Mouse (Mus musculus): ENCODE measurements around the gene Rbms1. TPM values are rescaled to one million over a fixed set of nuclear protein-coding genes. Genes with fewer than 3 reads are reported as not detected.

The Rbms1 gene
- polyA plus RNA-seq, 1 experiment from 2014 or later: 39.5 TPM

DNA sequence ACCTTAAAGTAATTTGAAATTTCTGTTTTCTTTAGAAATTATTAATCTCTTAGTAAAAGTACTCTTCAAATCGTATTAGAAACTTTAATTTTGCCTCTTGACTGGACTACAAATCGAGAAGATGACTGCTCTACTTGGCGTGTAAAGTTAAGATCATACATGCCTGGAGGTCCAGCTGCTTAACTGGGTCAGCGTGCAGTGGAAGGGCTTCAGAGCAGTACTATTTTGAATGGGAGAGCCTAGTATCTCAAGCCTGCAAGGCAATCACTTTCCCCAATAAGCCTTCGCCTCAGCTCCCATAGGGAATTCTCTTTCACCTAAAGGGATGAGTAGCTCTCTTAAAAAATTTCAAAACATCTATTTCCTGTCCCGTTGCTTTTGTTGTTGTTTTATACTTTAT is 62.0 kb downstream of the Rbms1 start:
- 88% methylated on average over 6 of the region's 6 CpGs for whole genome bisulfite sequencing

DNA sequence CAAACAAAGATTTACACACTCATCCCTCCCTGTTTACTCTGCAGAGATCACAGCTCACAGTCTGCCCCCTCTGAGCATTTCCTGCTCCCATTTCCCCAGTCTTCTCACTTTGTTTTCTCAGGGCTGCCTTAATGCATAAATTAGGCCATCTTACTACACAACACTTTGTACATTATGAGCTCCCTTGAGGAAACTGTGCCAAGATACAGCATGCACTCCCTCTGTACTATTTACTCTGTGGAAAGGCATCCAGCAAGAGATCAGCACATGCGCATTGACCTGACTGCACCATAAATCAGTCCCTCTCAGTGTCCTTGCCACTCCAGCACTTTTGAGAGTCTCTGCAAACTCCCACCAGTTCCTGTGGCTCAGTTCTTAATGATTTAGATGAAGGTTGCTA is 70.0 kb downstream of the Rbms1 start:
- Histone ChIP-seq H3K27ac (ENCODE audit: low read depth, low read length) (no peak overlapping the region), H3K4me1 (replicated peaks; ENCODE audit: control insufficient read depth, insufficient read depth, low read length) (no peaks in the 10 kb centered on the region), H3K9ac (ENCODE audit: low read length) (no peak overlapping the region), H3K36me3 (ENCODE audit: control insufficient read depth, insufficient read depth, low read length) (no peaks in the 10 kb centered on the region), H3K4me2 (ENCODE audit: low read depth, low read length, severe bottlenecking) (no peak overlapping the region), H3K9me3 (ENCODE audit: control insufficient read depth, low read length) (no peaks in the 10 kb centered on the region), H3K27me3 (ENCODE audit: control insufficient read depth, insufficient read depth, low read length) (no peaks in the 10 kb centered on the region; the same call in 1 of the 2 replicates), H3K4me3 (ENCODE audit: low read depth, low read length) (no peak overlapping the region)
- no peak for ATAC-seq (replicated peaks; ENCODE audit: low FRiP score)
- no peak for DNase-seq (ENCODE audit: low spot score)
- WGBS: 86% methylated on average over 1 of the region's 1 CpGs

More for the DNA sequence above, 62.0 kb downstream of the Rbms1 start:
- no peak overlapping the region for H3K4me3 ChIP-seq (ENCODE audit: low read depth, low read length)
- H3K27me3 ChIP-seq (ENCODE audit: control insufficient read depth, insufficient read depth, low read length): no peaks in the 10 kb centered on the region
- no peaks in the 10 kb centered on the region for H3K36me3 ChIP-seq (ENCODE audit: control insufficient read depth, insufficient read depth, low read length)
- H3K27ac ChIP-seq (ENCODE audit: low read depth, low read length): no peak overlapping the region
- DNase-seq (ENCODE audit: low spot score) (no peak), ATAC-seq (replicated peaks; ENCODE audit: low FRiP score) (no peak)
- H3K9ac ChIP-seq (ENCODE audit: low read length): no peak overlapping the region
- no peak overlapping the region for H3K4me2 ChIP-seq (ENCODE audit: low read depth, low read length, severe bottlenecking)
- no peaks in the 10 kb centered on the region for H3K4me1 ChIP-seq (replicated peaks; ENCODE audit: control insufficient read depth, insufficient read depth, low read length)
- no peaks in the 10 kb centered on the region for H3K9me3 ChIP-seq (ENCODE audit: control insufficient read depth, low read length)

DNA sequence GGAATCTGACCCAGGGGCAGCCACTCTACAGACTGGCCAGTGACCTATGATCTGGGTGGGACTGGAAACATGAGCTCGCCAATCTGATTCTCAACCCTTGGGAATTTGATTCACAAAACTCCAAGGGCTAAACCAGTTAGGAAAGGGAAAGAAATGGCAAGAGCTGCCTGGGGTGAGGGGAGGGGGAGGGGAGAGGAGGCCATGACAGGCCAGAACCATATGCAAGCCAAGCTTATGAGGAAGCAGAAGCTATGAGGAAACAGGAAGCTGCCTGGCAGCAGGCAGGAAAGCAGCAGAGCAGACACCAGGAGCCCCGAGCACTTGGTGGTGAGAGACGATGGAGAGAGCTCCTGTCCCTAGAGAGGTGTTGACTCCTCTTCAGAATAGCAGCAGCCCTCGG is 79.1 kb downstream of the Rbms1 start:
- H3K27me3 ChIP-seq (ENCODE audit: control insufficient read depth, insufficient read depth, low read length): peaks cover 41% of the 10 kb centered on the region
- ATAC-seq (replicated peaks; ENCODE audit: low FRiP score): no peak
- H3K27ac ChIP-seq (ENCODE audit: low read depth, low read length): no peak overlapping the region
- H3K4me1 ChIP-seq (replicated peaks; ENCODE audit: control insufficient read depth, insufficient read depth, low read length): peaks cover 2% of the 10 kb centered on the region; the same call in 1 of the 2 replicates
- H3K36me3 ChIP-seq (ENCODE audit: control insufficient read depth, insufficient read depth, low read length): no peaks in the 10 kb centered on the region
- no peak for DNase-seq (ENCODE audit: low spot score)
- H3K9ac ChIP-seq (ENCODE audit: low read length): no peak overlapping the region
- H3K4me3 ChIP-seq (ENCODE audit: low read depth, low read length): no peak overlapping the region
- H3K9me3 ChIP-seq (ENCODE audit: control insufficient read depth, low read length): no peaks in the 10 kb centered on the region
- no peak overlapping the region for H3K4me2 ChIP-seq (ENCODE audit: low read depth, low read length, severe bottlenecking)
- 47% methylated on average over 4 of the region's 4 CpGs for WGBS

DNA sequence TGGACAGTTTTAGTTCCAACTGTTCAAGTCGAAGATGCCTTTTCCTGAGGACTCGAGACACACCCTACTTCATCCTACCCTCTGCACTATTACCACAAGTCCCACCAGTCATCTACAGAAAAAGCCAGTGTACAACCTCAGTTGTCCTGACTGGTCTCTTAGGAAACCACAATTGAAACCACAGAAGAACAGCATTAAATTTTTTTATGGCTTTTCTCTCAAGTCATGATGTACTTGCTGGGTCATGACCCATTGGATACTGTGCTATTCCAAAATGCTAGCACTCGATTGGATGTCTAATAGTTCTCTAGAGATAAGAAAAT is 80.0 kb downstream of the Rbms1 start:
- Histone ChIP-seq H3K36me3 (ENCODE audit: control insufficient read depth, insufficient read depth, low read length) (no peaks in the 10 kb centered on the region), H3K9ac (ENCODE audit: low read length) (no peak overlapping the region), H3K9me3 (ENCODE audit: control insufficient read depth, low read length) (no peaks in the 10 kb centered on the region), H3K4me1 (replicated peaks; ENCODE audit: control insufficient read depth, insufficient read depth, low read length) (peaks cover 2% of the 10 kb centered on the region; the same call in 1 of the 2 replicates), H3K4me2 (ENCODE audit: low read depth, low read length, severe bottlenecking) (no peak overlapping the region), H3K27me3 (ENCODE audit: control insufficient read depth, insufficient read depth, low read length) (peaks cover 50% of the 10 kb centered on the region), H3K4me3 (ENCODE audit: low read depth, low read length) (no peak overlapping the region), H3K27ac (ENCODE audit: low read depth, low read length) (no peak overlapping the region)
- no peak for DNase-seq (ENCODE audit: low spot score)
- ATAC-seq (replicated peaks; ENCODE audit: low FRiP score): no peak
- 80% methylated on average over 3 of the region's 3 CpGs for WGBS

GRCm38 (mm10) chr2:60882202-60883042 is 80.6 kb downstream of the Rbms1 start:
- H3K4me3 ChIP-seq (ENCODE audit: low read depth, low read length): no peak overlapping the region
- peaks cover 2% of the 10 kb centered on the region; the same call in 1 of the 2 replicates for H3K4me1 ChIP-seq (replicated peaks; ENCODE audit: control insufficient read depth, insufficient read depth, low read length)
- H3K27ac ChIP-seq (ENCODE audit: low read depth, low read length): no peak overlapping the region
- H3K9ac ChIP-seq (ENCODE audit: low read length): no peak overlapping the region
- H3K36me3 ChIP-seq (ENCODE audit: control insufficient read depth, insufficient read depth, low read length): no peaks in the 10 kb centered on the region
- H3K9me3 ChIP-seq (ENCODE audit: control insufficient read depth, low read length): no peaks in the 10 kb centered on the region
- 52% methylated on average over 5 of the region's 5 CpGs for WGBS
- no peak for DNase-seq (ENCODE audit: low spot score)
- H3K4me2 ChIP-seq (ENCODE audit: low read depth, low read length, severe bottlenecking): no peak overlapping the region
- no peak for ATAC-seq (replicated peaks; ENCODE audit: low FRiP score)
- peaks cover 56% of the 10 kb centered on the region for H3K27me3 ChIP-seq (ENCODE audit: control insufficient read depth, insufficient read depth, low read length)

DNA sequence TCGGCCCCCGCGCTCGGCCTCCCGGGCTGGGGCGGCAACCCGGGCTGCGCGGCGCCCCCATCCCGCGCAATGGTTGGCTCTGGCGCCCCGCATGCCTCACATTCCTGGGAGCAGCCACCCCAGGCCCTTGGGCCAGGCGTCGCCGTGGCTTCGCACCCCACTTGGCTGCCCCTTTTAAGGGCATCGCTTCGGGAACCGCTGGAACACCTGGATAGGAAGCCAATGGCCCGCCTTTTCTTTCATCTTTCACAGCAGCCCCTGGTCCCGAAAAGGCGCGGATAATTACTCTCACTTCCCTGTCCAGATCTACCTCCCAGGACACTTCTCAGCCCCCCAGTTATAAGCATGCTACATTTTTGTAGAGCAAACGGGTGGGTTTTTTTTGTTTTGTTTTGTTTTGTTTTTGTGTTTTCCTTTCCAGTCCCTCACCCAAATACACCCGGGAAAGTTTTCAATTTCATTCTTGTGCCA is 81.4 kb downstream of the Rbms1 start:
- Histone ChIP-seq H3K4me1 (replicated peaks; ENCODE audit: control insufficient read depth, insufficient read depth, low read length) (peaks cover 2% of the 10 kb centered on the region; the same call in 1 of the 2 replicates), H3K4me3 (ENCODE audit: low read depth, low read length) (peak overlapping the region; percentile 69), H3K27me3 (ENCODE audit: control insufficient read depth, insufficient read depth, low read length) (peaks cover 61% of the 10 kb centered on the region), H3K27ac (ENCODE audit: low read depth, low read length) (no peak overlapping the region), H3K9me3 (ENCODE audit: control insufficient read depth, low read length) (no peaks in the 10 kb centered on the region), H3K4me2 (ENCODE audit: low read depth, low read length, severe bottlenecking) (peak overlapping the region; percentile 100), H3K9ac (ENCODE audit: low read length) (peak overlapping the region; percentile 68), H3K36me3 (ENCODE audit: control insufficient read depth, insufficient read depth, low read length) (no peaks in the 10 kb centered on the region)
- under 1% methylated on average over 22 of the region's 27 CpGs for WGBS
- no peak for ATAC-seq (replicated peaks; ENCODE audit: low FRiP score)
- no peak for DNase-seq (ENCODE audit: low spot score)

DNA sequence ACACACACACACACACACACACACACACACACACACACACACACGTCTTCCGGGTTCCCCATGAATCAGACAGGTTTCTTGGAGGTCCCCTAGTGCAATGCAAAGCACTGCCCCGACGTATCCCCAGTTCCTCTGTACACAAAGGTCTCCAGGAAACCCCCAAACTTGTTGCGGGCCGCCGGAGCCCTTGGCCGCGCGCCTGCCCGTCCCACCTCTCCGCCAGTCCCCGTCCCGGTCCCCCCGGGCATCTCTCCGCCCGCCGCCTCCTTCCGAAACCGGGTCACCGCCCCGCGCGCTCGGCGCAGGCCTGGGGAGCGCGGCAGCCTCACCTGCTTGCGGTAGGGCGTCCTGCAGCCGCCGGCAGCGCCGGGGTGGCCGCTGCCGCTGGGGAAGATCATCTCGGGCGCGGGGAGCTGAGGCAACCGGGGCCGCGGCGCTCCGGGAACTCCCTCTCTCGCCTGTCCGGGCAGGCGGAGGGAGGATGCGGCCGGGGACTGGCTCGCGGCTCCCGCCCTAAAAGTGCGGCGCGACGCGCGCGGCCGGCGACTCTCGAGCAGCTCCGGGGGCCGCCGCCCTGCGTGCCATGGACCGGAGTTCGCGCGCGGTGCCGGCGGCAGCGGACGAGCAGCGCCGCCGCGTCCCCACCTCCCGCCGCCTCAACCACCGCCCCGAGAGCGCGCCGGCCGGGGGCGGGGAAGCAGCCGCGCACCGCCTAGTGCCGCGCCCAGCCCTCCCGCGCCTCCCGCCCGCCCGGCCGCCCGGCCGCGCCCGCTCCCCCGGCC is 82.0 kb downstream of the Rbms1 start:
- H3K9me3 ChIP-seq (ENCODE audit: control insufficient read depth, low read length): no peaks in the 10 kb centered on the region
- H3K27me3 ChIP-seq (ENCODE audit: control insufficient read depth, insufficient read depth, low read length): peaks cover 66% of the 10 kb centered on the region
- H3K4me2 ChIP-seq (ENCODE audit: low read depth, low read length, severe bottlenecking): peak overlapping the region; percentile 100
- DNase-seq (ENCODE audit: low spot score) (peak; percentile 79), ATAC-seq (replicated peaks; ENCODE audit: low FRiP score) (peak; percentile 77)
- WGBS: 1% methylated on average over 49 of the region's 104 CpGs
- H3K36me3 ChIP-seq (ENCODE audit: control insufficient read depth, insufficient read depth, low read length): no peaks in the 10 kb centered on the region
- H3K27ac ChIP-seq (ENCODE audit: low read depth, low read length): no peak overlapping the region
- H3K4me1 ChIP-seq (replicated peaks; ENCODE audit: control insufficient read depth, insufficient read depth, low read length): peaks cover 2% of the 10 kb centered on the region; the same call in 1 of the 2 replicates
- H3K9ac ChIP-seq (ENCODE audit: low read length): peak overlapping the region; percentile 68
- H3K4me3 ChIP-seq (ENCODE audit: low read depth, low read length): peak overlapping the region; percentile 69

GRCm38 (mm10) chr2:60879966-60880788 is 82.8 kb downstream of the Rbms1 start:
- under 1% methylated on average over 10 of the region's 14 CpGs for WGBS

More at GRCm38 (mm10) chr2:60879966-60880788, 82.8 kb downstream of the Rbms1 start:
- Histone ChIP-seq H3K36me3 (ENCODE audit: control insufficient read depth, insufficient read depth, low read length) (no peaks in the 10 kb centered on the region), H3K9ac (ENCODE audit: low read length) (peak overlapping the region; percentile 68; the same call in 1 of the 2 replicates), H3K27me3 (ENCODE audit: control insufficient read depth, insufficient read depth, low read length) (peaks cover 71% of the 10 kb centered on the region), H3K27ac (ENCODE audit: low read depth, low read length) (no peak overlapping the region), H3K4me3 (ENCODE audit: low read depth, low read length) (peak overlapping the region; percentile 69), H3K4me1 (replicated peaks; ENCODE audit: control insufficient read depth, insufficient read depth, low read length) (peaks cover 2% of the 10 kb centered on the region; the same call in 1 of the 2 replicates), H3K9me3 (ENCODE audit: control insufficient read depth, low read length) (no peaks in the 10 kb centered on the region), H3K4me2 (ENCODE audit: low read depth, low read length, severe bottlenecking) (peak overlapping the region; percentile 100)
- DNase-seq (ENCODE audit: low spot score) (no peak), ATAC-seq (replicated peaks; ENCODE audit: low FRiP score) (no peak)

Measured in forebrain, embryonic 11.5 days (tissue).